Mouse (Mus musculus): Measurements from ENCODE around the gene Arhgap11a.
A peak's percentile ranks its signal among the peaks of the same experiment; 100 is the strongest.

Gene Arhgap11a

GRCm38 (mm10) chr2:113848245-113849121, at the start of gene Arhgap11a:
Gene Arhgap11a, minus strand, starts transcription at chr2:113848661.
- DNase-seq: peak; percentile 88 to 92

- DNase-seq: no peak
Observed at GRCm38 (mm10) chr2:113893385-113894122, 45.1 kb upstream of the Arhgap11a start.

GRCm38 (mm10) chr2:113887166-113887565, 38.7 kb upstream of the Arhgap11a start:
- DNase-seq: no peak

GRCm38 (mm10) chr2:113886061-113886460, 37.6 kb upstream of the Arhgap11a start:
- no peak for DNase-seq

- no peak for DNase-seq
Observed at GRCm38 (mm10) chr2:113870115-113870514, 21.7 kb upstream of the Arhgap11a start.

- no peak for DNase-seq
Observed at GRCm38 (mm10) chr2:113868404-113868803, 19.9 kb upstream of the Arhgap11a start.

GRCm38 (mm10) chr2:113866155-113866554, 17.7 kb upstream of the Arhgap11a start:
- DNase-seq: no peak

- DNase-seq: peak in 1 of 2 experiments; percentile 13
Observed at GRCm38 (mm10) chr2:113849141-113849540, 680 bp upstream of the Arhgap11a start.

GRCm38 (mm10) chr2:113847678-113848244, 700 bp downstream of the Arhgap11a start:
- DNase-seq: peak in 1 of 2 experiments; percentile 6

- DNase-seq: no peak
Observed at GRCm38 (mm10) chr2:113845081-113845480, 3.4 kb downstream of the Arhgap11a start.

- no peak for DNase-seq
Observed at GRCm38 (mm10) chr2:113841656-113842437, 6.6 kb downstream of the Arhgap11a start.

GRCm38 (mm10) chr2:113839488-113839887, 9.0 kb downstream of the Arhgap11a start:
- DNase-seq: no peak

- DNase-seq: no peak
Observed at GRCm38 (mm10) chr2:113835219-113835618, 13.2 kb downstream of the Arhgap11a start.

GRCm38 (mm10) chr2:113828943-113829882, 19.2 kb downstream of the Arhgap11a start, which contains the start of gene Scg5:
Gene Scg5, minus strand, starts transcription at chr2:113829121.
- DNase-seq: peak; percentile 93 to 97

- peak in 1 of 2 experiments; percentile 26 for DNase-seq
Observed at GRCm38 (mm10) chr2:113828086-113828942, 20.1 kb downstream of the Arhgap11a start.

GRCm38 (mm10) chr2:113823909-113824308, 24.6 kb downstream of the Arhgap11a start:
- DNase-seq: peak; percentile 56 to 68

- peak in 1 of 2 experiments; percentile 10 for DNase-seq
Observed at GRCm38 (mm10) chr2:113822367-113822766, 26.1 kb downstream of the Arhgap11a start.

GRCm38 (mm10) chr2:113821176-113821734, 27.2 kb downstream of the Arhgap11a start:
- peak in 1 of 2 experiments; percentile 12 for DNase-seq

GRCm38 (mm10) chr2:113820117-113820516, 28.3 kb downstream of the Arhgap11a start:
- no peak for DNase-seq

All from cerebellum, adult 18-20 months (tissue).